Mouse (Mus musculus) lung, postnatal 0 days (tissue): ENCODE measurements around the gene Fuz. TPM values are rescaled to one million over a fixed set of nuclear protein-coding genes. Genes with fewer than 3 reads are reported as not detected.
A peak's percentile ranks its signal among the peaks of the same experiment; 100 is the strongest.

Experiments
- ATAC-seq: fragments of 200-750 bp; cut with Nextera tagmentation; 2 replicates; pipeline ENCODE4 v1.8.0; 2017; ENCODE audit warnings: moderate library complexity
- DNase-seq: peaks from one replicate; pipeline ENCODE4 v3.0.0-alpha.2; 2016; ENCODE audit warnings: low spot score
- H3K27ac ChIP-seq: fragments of 300-500 bp; sonication (generic); 2 replicates; pipeline ENCODE4 v1.5.1; 2014; ENCODE audit warnings: antibody characterized with exemption, mild to moderate bottlenecking, low read length, mixed read lengths
- H3K27me3 ChIP-seq: fragments of 300-500 bp; sonication (generic); replicated peaks from 2 replicates; pipeline ENCODE4 v1.6.1; 2014; ENCODE audit warnings: low read length, mixed read lengths; ENCODE audit not compliant: insufficient read depth
- H3K36me3 ChIP-seq: fragments of 300-500 bp; sonication (generic); 2 replicates; pipeline ENCODE4 v1.6.1; 2014; ENCODE audit warnings: low read length, mixed read lengths; ENCODE audit not compliant: insufficient read depth
- H3K4me1 ChIP-seq: fragments of 300-500 bp; sonication (generic); 2 replicates; pipeline ENCODE4 v1.6.1; 2014; ENCODE audit warnings: antibody characterized with exemption, low read depth, low read length, mixed read lengths; ENCODE audit not compliant: insufficient read depth
- H3K4me2 ChIP-seq: fragments of 300-500 bp; sonication (generic); replicated peaks from 2 replicates; pipeline ENCODE4 v1.6.1; 2014; ENCODE audit warnings: low read depth, mild to moderate bottlenecking, low read length, moderate library complexity, mixed read lengths
- H3K4me3 ChIP-seq: fragments of 300-500 bp; sonication (generic); 2 replicates; pipeline ENCODE4 v1.5.1; 2014; ENCODE audit warnings: low read depth, low read length
- H3K9ac ChIP-seq: fragments of 300-500 bp; sonication (generic); replicated peaks from 2 replicates; pipeline ENCODE4 v1.6.1; 2014; ENCODE audit warnings: low read depth, mild to moderate bottlenecking
- H3K9me3 ChIP-seq: fragments of 300-500 bp; sonication (generic); 2 replicates; pipeline ENCODE4 v1.6.1; 2016; ENCODE audit warnings: low read length, mixed read lengths
- CTCF ChIP-seq: IDR thresholded peaks from 2 replicates; pipeline ENCODE4 v1.5.1; 2016; ENCODE audit warnings: antibody characterized with exemption, mild to moderate bottlenecking
- EP300 ChIP-seq: IDR thresholded peaks from 2 replicates; pipeline ENCODE4 v1.6.1; 2016; ENCODE audit warnings: antibody characterized with exemption, mild to moderate bottlenecking, control low read depth
- WGBS: fragments of 180-500 bp; shearing (Covaris S2); extraction: QIAGEN DNeasy Blood & Tissue Kit; methylation state at CpG from one replicate; pipeline ENCODE4 v1.1.7; 2014; 5-methylcytosine and 5-hydroxymethylcytosine counted together
- polyA plus RNA-seq: library from polyadenylated mRNA; unstranded; fragments of >200 nt; fragmentation: Nextera tagmentation; extraction: Ambion mirVana; gene quantifications from 2 replicates; pipeline ENCODE4 v1.2.1, GENCODE M21; 2015

Gene Fuz
- polyA plus RNA-seq, 1 experiment from 2014 or later: 15.1 TPM

DNA sequence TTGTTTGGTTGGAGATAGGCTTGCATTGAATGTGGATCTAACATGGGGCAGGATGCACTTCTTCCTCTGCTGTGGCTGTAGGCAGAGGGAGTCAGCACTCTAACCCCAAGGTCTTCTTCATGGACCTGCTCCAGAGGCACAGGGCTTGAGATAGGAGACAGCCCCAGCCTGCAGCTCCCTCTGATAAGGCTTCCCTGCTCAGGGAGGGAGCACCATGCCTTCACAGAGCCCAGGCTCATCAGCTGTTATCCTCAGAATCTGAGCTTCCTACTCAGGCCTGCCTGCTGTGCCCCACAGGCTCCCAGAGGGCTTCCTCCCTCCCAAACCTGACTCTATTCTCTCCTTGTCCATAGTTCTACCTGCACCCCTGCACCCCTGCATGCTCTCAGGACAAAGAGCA, 26.7 kb downstream of the Fuz start:
- no peaks in the 10 kb centered on the region for H3K9me3 ChIP-seq
- H3K27ac ChIP-seq: no peak overlapping the region
- ATAC-seq (no peak), DNase-seq (no peak)
- H3K27me3 ChIP-seq: no peaks in the 10 kb centered on the region
- H3K4me3 ChIP-seq: no peak overlapping the region
- no peak overlapping the region for H3K4me2 ChIP-seq
- no peak overlapping the region for H3K9ac ChIP-seq
- H3K4me1 ChIP-seq: 0 out of 2 replicates have a peak, but pooled peaks cover under 1% of the 10 kb centered on the region
- no peak for TF ChIP-seq EP300
- TF ChIP-seq CTCF: no peak
- H3K36me3 ChIP-seq: no peaks in the 10 kb centered on the region

DNA sequence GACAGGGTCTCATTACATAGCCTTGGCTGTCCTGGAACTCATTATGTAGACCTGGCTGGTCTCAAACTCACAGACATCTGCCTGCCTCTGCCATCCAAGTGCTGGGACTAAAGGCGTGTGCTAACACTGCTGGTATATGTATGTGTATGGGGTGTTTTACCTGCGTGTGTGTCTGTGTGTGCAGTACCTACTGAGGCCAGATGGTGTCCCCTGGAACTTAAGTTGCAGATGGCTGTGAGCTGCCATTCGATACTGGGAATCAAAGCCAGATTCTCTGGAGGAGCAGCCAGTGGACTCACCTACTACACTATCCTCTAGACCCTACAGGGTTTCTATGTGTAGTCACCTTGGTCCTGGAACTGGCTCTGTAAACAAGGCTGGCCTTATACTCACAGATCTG, 29.6 kb downstream of the Fuz start:
- ATAC-seq (no peak), DNase-seq (peak; percentile 46)
- no peak overlapping the region for H3K27ac ChIP-seq
- no peaks in the 10 kb centered on the region for H3K27me3 ChIP-seq
- no peak overlapping the region for H3K4me3 ChIP-seq
- no peak overlapping the region for H3K4me2 ChIP-seq
- no peak overlapping the region for H3K9ac ChIP-seq
- WGBS: 68% methylated on average over 3 of the region's 3 CpGs
- no peaks in the 10 kb centered on the region for H3K36me3 ChIP-seq
- peaks cover 9% of the 10 kb centered on the region for H3K4me1 ChIP-seq
- no peaks in the 10 kb centered on the region for H3K9me3 ChIP-seq
- TF ChIP-seq EP300 (no peak), CTCF (peak; percentile 76)

DNA sequence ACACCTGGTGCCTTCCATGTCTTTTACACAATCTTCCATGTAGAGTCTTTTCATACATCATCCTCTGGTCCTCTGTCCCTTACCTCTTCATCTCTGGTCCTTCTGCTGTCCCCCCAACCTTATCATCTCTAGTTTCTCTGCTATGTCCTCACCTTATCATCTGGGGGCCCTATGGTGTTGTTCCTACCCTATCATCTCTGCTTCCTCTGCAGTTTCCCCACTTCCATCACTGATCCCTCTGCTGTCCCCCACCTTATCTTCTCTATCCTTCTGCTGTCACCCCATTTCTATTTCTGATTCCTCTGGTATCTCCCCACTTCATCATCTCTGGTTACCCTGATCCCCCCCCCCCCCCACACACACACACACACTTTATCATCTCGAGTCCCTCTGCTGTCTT, 32.7 kb downstream of the Fuz start:
- 0% methylated on average over 1 of the region's 1 CpGs for WGBS
- H3K36me3 ChIP-seq: no peaks in the 10 kb centered on the region
- DNase-seq (no peak), ATAC-seq (no peak)
- no peaks in the 10 kb centered on the region for H3K27me3 ChIP-seq
- no peaks in the 10 kb centered on the region for H3K9me3 ChIP-seq
- peak overlapping the region; percentile 83 for H3K4me3 ChIP-seq
- H3K4me2 ChIP-seq: peak overlapping the region; percentile 54
- TF ChIP-seq EP300: no peak
- TF ChIP-seq CTCF: no peak
- peak overlapping the region; percentile 79 for H3K9ac ChIP-seq
- H3K27ac ChIP-seq: no peak overlapping the region
- peaks cover 9% of the 10 kb centered on the region for H3K4me1 ChIP-seq

DNA sequence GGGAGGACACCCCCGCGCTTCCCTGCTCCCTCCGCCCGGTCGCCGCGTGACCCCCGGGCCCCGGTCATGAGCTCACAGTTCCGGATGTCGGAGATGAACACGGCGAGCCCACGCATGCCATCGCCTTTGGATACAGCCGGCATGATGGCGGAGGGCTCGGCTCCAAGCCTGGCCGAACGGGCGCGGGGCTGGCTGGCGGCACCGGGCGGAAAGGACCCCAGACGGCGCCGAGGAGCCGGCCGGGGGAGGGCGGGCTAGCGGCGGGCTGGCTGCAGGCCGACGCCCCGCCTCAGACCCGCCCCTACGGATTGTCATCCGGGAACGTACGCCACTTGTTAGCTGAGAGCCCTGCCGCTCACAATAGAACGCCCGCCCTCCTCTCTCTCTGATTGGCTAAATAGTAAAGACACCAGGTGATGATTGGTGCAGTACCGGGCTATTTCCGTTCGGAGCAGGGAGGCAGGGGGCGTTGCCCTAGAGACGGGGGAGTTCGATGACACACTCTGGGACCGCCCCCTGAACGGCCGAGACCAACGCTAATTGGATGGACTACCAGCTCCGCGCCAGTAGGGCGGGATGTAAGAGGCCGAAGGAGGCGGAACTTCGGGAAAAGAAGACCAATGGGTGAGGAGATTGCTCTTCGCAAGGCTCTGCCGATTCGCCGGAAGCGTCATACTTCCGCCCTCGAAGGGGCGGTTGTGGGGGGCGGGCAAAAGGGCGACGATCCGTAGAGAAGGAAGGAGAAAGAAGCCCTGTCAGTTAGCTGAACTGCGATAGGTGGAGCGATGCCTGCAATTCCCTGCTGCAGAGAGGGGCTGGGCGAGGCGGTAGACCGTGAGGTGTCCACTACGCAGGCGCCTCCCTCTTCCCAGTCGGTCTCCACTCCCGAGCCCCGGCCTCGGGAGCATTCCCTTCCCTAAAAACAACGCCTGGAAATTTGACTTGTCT, 33.6 kb downstream of the Fuz start, which contains the start of gene Ap2a1:
Gene Ap2a1, minus strand, starts transcription at position 293 of the 948 bp plus-strand sequence.
- TF ChIP-seq CTCF (peak; percentile 39), EP300 (peak; percentile 58; the same call in 1 of the 2 replicates)
- Histone ChIP-seq H3K9ac (peak within 1 kb of the TSS; percentile 79), H3K9me3 (no peaks in the 10 kb centered on the region), H3K27ac (peak within 1 kb of the TSS; percentile 93), H3K4me3 (peak within 1 kb of the TSS; percentile 83), H3K36me3 (no peaks in the 10 kb centered on the region), H3K4me1 (peaks cover 9% of the 10 kb centered on the region), H3K27me3 (no peaks in the 10 kb centered on the region), H3K4me2 (peak within 1 kb of the TSS; percentile 65)
- DNase-seq (peak; percentile 100), ATAC-seq (peak; percentile 98)
- 1% methylated on average over 71 of the region's 84 CpGs for WGBS

DNA sequence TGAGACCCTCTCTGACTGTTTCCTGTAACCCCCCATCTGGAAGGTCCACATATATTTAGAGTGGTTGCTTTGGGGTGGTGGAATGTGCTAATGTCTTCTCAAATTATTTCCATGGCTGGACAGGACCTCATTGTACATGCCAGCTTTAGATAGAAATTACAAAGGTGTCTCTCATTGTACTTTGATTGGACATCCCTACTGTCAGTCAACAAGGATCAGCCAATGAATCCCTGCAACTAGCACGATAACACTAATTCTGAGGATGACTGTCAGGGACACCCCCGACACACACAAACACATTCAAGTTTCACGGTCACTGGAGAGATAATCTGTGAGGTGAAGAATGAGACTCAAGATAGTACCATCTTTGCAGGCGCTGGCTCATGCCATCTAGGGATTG, 42.8 kb downstream of the Fuz start:
- Histone ChIP-seq H3K27ac (no peak overlapping the region), H3K9me3 (peaks cover 3% of the 10 kb centered on the region; the same call in 1 of the 2 replicates), H3K27me3 (no peaks in the 10 kb centered on the region), H3K4me3 (no peak overlapping the region), H3K4me2 (no peak overlapping the region), H3K9ac (no peak overlapping the region), H3K4me1 (no peaks in the 10 kb centered on the region), H3K36me3 (no peaks in the 10 kb centered on the region)
- TF ChIP-seq EP300 (no peak), CTCF (no peak)
- no peak for DNase-seq
- 82% methylated on average over 4 of the region's 4 CpGs for WGBS
- no peak for ATAC-seq

DNA sequence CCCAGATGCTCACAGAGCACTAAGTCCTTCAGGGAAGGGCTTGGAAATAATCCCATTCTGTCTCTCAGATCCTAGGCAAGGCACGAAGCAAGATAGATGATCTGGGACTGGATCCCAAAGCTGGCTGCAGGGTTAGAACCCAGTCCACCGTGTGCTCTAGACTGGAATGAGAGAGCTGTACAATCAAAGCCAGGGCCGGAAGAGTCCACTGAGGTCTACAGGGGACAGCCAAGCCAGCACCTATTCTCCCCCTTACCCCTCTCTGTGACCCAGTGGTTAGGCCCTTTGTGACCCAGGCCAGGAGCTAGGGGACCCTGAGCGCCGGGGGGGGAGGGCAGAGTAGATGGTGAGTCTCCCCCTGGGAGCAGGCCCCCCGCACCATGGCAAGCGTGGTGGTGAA, 47.0 kb downstream of the Fuz start, which contains the start of gene Tsks:
Gene Tsks, plus strand, starts transcription at position 301 of the 400 bp plus-strand sequence.
- Histone ChIP-seq H3K27ac (no peak within 1 kb of the TSS), H3K9ac (no peak within 1 kb of the TSS), H3K4me3 (no peak within 1 kb of the TSS), H3K4me1 (no peaks in the 10 kb centered on the region), H3K4me2 (no peak within 1 kb of the TSS), H3K36me3 (no peaks in the 10 kb centered on the region), H3K9me3 (no peaks in the 10 kb centered on the region), H3K27me3 (no peaks in the 10 kb centered on the region)
- TF ChIP-seq EP300 (no peak), CTCF (no peak)
- 80% methylated on average over 7 of the region's 7 CpGs for WGBS
- ATAC-seq: no peak
- no peak for DNase-seq
